ENCODE assay signal across 17 mouse cellular contexts in genomic region chr2:125119381-125120110, GRCm38 (mm10). TPM values are rescaled to one million over a fixed set of nuclear protein-coding genes. Genes with fewer than 3 reads are reported as not detected.
DNase-seq lines count a peak whose midpoint lies in the region; ATAC-seq and TF ChIP-seq lines count a peak whose summit lies in the region.
"Had no signal": no experiment of that assay in that cellular context is flagged by ENCODE, and none has a peak within 500 bp of the region (broad histone marks: within the 10 kb centered on the region; RNA-seq: fewer than 3 reads in every experiment).

No protein-coding gene starts in this region.

- H3K27me3 ChIP-seq in heart, embryonic 13.5 days (replicated peaks): no peaks in the 10 kb centered on the region
- no peaks in the 10 kb centered on the region for H3K27me3 ChIP-seq in E14TG2a.4 (ENCODE audit: insufficient read depth, low read length)
- no peaks in the 10 kb centered on the region for H3K27me3 ChIP-seq in kidney, embryonic 15.5 days
- H3K27me3 ChIP-seq: forebrain, embryonic 13.5 days had no signal

- no peak overlapping the region for H3K4me2 ChIP-seq in heart, embryonic 13.5 days
- H3K4me2 ChIP-seq in kidney, embryonic 15.5 days: no peak overlapping the region
- H3K4me2 ChIP-seq: lung, embryonic 14.5 days had no signal

- ATAC-seq in heart, embryonic 13.5 days (ENCODE audit: extremely low read depth, insufficient number of reproducible peaks, low FRiP score, low TSS enrichment): no peak
- no peak for ATAC-seq in kidney, embryonic 15.5 days (replicated peaks; ENCODE audit: low FRiP score)
- ATAC-seq: forebrain, embryonic 13.5 days had no signal

- 54% methylated on average over 6 of the region's 6 CpGs for WGBS in heart, embryonic 13.5 days
- 79% methylated on average over 6 of the region's 6 CpGs for WGBS in kidney, embryonic 15.5 days

- no peak for TF ChIP-seq CTCF in E14TG2a.4 (conservative IDR thresholded peaks at IDR 0.05; ENCODE audit: low read length)
- no peak for TF ChIP-seq CTCF in gastrocnemius, adult 2 months (IDR thresholded peaks at IDR 0.05)

- H3K9me3 ChIP-seq in heart, embryonic 13.5 days: no peaks in the 10 kb centered on the region
- H3K9me3 ChIP-seq in E14TG2a.4 (ENCODE audit: low read length): no peaks in the 10 kb centered on the region
- H3K9me3 ChIP-seq in kidney, embryonic 15.5 days (replicated peaks): no peaks in the 10 kb centered on the region
- H3K9me3 ChIP-seq: forebrain, embryonic 13.5 days; limb, embryonic 10.5 days had no signal

- no peak for DNase-seq in heart, postnatal 4 days
- DNase-seq in brain, adult 2 months (ENCODE audit: low read depth, low spot score): peak; percentile 80
- DNase-seq in left cerebral cortex, postnatal 14 days (ENCODE audit: low spot score in 2 of 2): peak; percentile 23 to 62
- DNase-seq in gastrocnemius, adult 2 months: no peak
- DNase-seq: adrenal gland, postnatal 25 days; lung, embryonic 14.5 days; thymus, postnatal 25 days had no signal

- peaks cover 38% of the 10 kb centered on the region for H3K4me1 ChIP-seq in heart, embryonic 13.5 days
- peaks cover 51% of the 10 kb centered on the region for H3K4me1 ChIP-seq in E14TG2a.4 (replicated peaks; ENCODE audit: low read depth, low read length)
- peaks cover 15% of the 10 kb centered on the region for H3K4me1 ChIP-seq in kidney, embryonic 15.5 days

- H3K9ac ChIP-seq in heart, embryonic 13.5 days: no peak overlapping the region
- H3K9ac ChIP-seq in kidney, embryonic 15.5 days: no peak overlapping the region
- H3K9ac ChIP-seq: forebrain, embryonic 13.5 days; lung, embryonic 14.5 days had no signal

- H3K27ac ChIP-seq in heart, embryonic 13.5 days (replicated peaks): peak overlapping the region; percentile 15; the same call in 1 of the 2 replicates
- no peak overlapping the region for H3K27ac ChIP-seq in kidney, embryonic 15.5 days
- H3K27ac ChIP-seq in gastrocnemius, adult 2 months: no peak overlapping the region
- H3K27ac ChIP-seq: forebrain, embryonic 13.5 days; limb, embryonic 10.5 days had no signal

- peaks cover 18% of the 10 kb centered on the region for H3K36me3 ChIP-seq in heart, embryonic 13.5 days
- peaks cover 42% of the 10 kb centered on the region for H3K36me3 ChIP-seq in E14TG2a.4 (ENCODE audit: insufficient read depth, low read length)
- peaks cover 16% of the 10 kb centered on the region for H3K36me3 ChIP-seq in kidney, embryonic 15.5 days

- H3K4me3 ChIP-seq in heart, embryonic 13.5 days: no peak overlapping the region
- peak overlapping the region; percentile 35; the same call in 1 of the 2 replicates for H3K4me3 ChIP-seq in E14TG2a.4 (replicated peaks; ENCODE audit: low read length)
- no peak overlapping the region for H3K4me3 ChIP-seq in kidney, embryonic 15.5 days (replicated peaks)
- H3K4me3 ChIP-seq in gastrocnemius, adult 2 months: no peak overlapping the region
- H3K4me3 ChIP-seq: forebrain, embryonic 13.5 days; limb, embryonic 10.5 days had no signal

- intact Hi-C loops in left cerebral cortex, postnatal 14 days (cut with DNase I): no loop called here
- intact Hi-C loops in gastrocnemius, adult 2 months (cut with DNase I): no loop called here

RNA-seq across cellular contexts. Expression of gene Myef2, which starts 3.9 kb away (rescaled TPM):
- polyA plus RNA-seq in heart, embryonic 13.5 days (2015; fragmentation: Nextera tagmentation; extraction: Ambion mirVana): 58.6 and 61.0 TPM in 2 replicates
- 10 to 100 TPM; 38.8 to 42.7 TPM for total RNA-seq in heart, postnatal 4 days (2021)
- total RNA-seq in left cerebral cortex, postnatal 14 days (2021): 10 to 100 TPM; 96.5 to 98.4 TPM
- polyA plus RNA-seq in kidney, embryonic 15.5 days (2015; fragmentation: Nextera tagmentation; extraction: Ambion mirVana): 108 and 110 TPM in 2 replicates
- 1 to 10 TPM; 2.8 to 3.0 TPM for total RNA-seq in gastrocnemius, adult 2 months (2021)

RNA-seq across cellular contexts. Expression of gene Ctxn2, which starts 16.9 kb away (rescaled TPM):
- not detected in 2 replicates for polyA plus RNA-seq in heart, embryonic 13.5 days (2015; fragmentation: Nextera tagmentation; extraction: Ambion mirVana)
- total RNA-seq in heart, postnatal 4 days (2021): not detected
- total RNA-seq in left cerebral cortex, postnatal 14 days (2021): 1 to 10 TPM; 5.5 to 8.1 TPM
- not detected in 2 replicates for polyA plus RNA-seq in kidney, embryonic 15.5 days (2015; fragmentation: Nextera tagmentation; extraction: Ambion mirVana)
- total RNA-seq in gastrocnemius, adult 2 months (2021): not detected
- total RNA-seq: adrenal gland, postnatal 25 days; heart, postnatal 25 days; megakaryocyte, adult 5-6 weeks had no signal
- polyA plus RNA-seq: embryonic facial prominence, embryonic 14.5 days; gonadal fat pad, adult 2 months; kidney, embryonic 14.5 days; limb, embryonic 10.5 days; lung, embryonic 14.5 days had no signal

RNA-seq across cellular contexts. Expression of gene Slc12a1, which starts 32.8 kb away (rescaled TPM):
- not detected in 2 replicates for polyA plus RNA-seq in heart, embryonic 13.5 days (2015; fragmentation: Nextera tagmentation; extraction: Ambion mirVana)
- not detected for total RNA-seq in heart, postnatal 4 days (2021)
- under 1 TPM; 0.06 to 0.07 TPM for total RNA-seq in left cerebral cortex, postnatal 14 days (2021)
- polyA plus RNA-seq in kidney, embryonic 15.5 days (2015; fragmentation: Nextera tagmentation; extraction: Ambion mirVana): 38.0 and 41.3 TPM in 2 replicates
- total RNA-seq in gastrocnemius, adult 2 months (2021): not detected
- total RNA-seq: adrenal gland, postnatal 25 days; heart, postnatal 25 days; megakaryocyte, adult 5-6 weeks had no signal
- polyA plus RNA-seq: embryonic facial prominence, embryonic 14.5 days; forebrain, embryonic 13.5 days; gonadal fat pad, adult 2 months; limb, embryonic 10.5 days; lung, embryonic 14.5 days had no signal

RNA-seq across cellular contexts. Expression of gene Slc24a5, which starts 51.6 kb away (rescaled TPM):
- 2.2 and 2.4 TPM in 2 replicates for polyA plus RNA-seq in heart, embryonic 13.5 days (2015; fragmentation: Nextera tagmentation; extraction: Ambion mirVana)
- total RNA-seq in heart, postnatal 4 days (2021): under 1 TPM; 0.43 to 0.71 TPM
- total RNA-seq in left cerebral cortex, postnatal 14 days (2021): under 1 TPM; 0.18 to 0.27 TPM
- polyA plus RNA-seq in kidney, embryonic 15.5 days (2015; fragmentation: Nextera tagmentation; extraction: Ambion mirVana): 2.2 and 2.5 TPM in 2 replicates
- not detected for total RNA-seq in gastrocnemius, adult 2 months (2021)
- total RNA-seq: adrenal gland, postnatal 25 days; megakaryocyte, adult 5-6 weeks had no signal

Comparison
In these comparisons a context has a peak if more than half of its experiments do, and no peak if none do; other contexts are left out.
1. DNase-seq: peak in brain, adult 2 months (single experiment) and left cerebral cortex, postnatal 14 days (2 of 2); none in heart, postnatal 4 days (single experiment) and gastrocnemius, adult 2 months (single experiment).
2. RNA of gene Myef2, which starts 3.9 kb away (total RNA-seq): 96.5 to 98.4 TPM in left cerebral cortex, postnatal 14 days and 38.8 to 42.7 TPM in heart, postnatal 4 days; 2.8 to 3.0 TPM in gastrocnemius, adult 2 months; every median in the first group is over 10 times any median in the second.
3. RNA of gene Ctxn2, which starts 16.9 kb away (total RNA-seq): 5.5 to 8.1 TPM in left cerebral cortex, postnatal 14 days; not detected in heart, postnatal 4 days and not detected in gastrocnemius, adult 2 months; every median in the first group is over 4 times any median in the second.